Mouse (Mus musculus) layer of hippocampus, adult 18-20 months (tissue): Measurements from ENCODE around the gene Ccdc148. TPM values are rescaled to one million over a fixed set of nuclear protein-coding genes. Genes with fewer than 3 reads are reported as not detected.

ENCODE experiments used
- DNase-seq, 2 experiments: peaks; one replicate each; pipeline ENCODE4 v3.0.0; 2022; ENCODE audit warnings: low spot score in 2 of 2
- long read RNA-seq: library from polyadenylated mRNA; stranded (forward); transcript quantifications from one replicate; pipeline ENCODE4 v2.0.0, GENCODE M21; 2021
- total RNA-seq, 2 experiments: library from RNA; stranded (reverse); gene quantifications; 2 replicates each; pipeline ENCODE4 v1.2.3; 2021

Gene Ccdc148
- total RNA-seq, result 10 to 100 TPM; 14.6 to 15.8 TPM
- long read RNA-seq, full-length matches to known transcripts, result 5 of 7 reads
- long read RNA-seq, partial matches to known transcripts, result 0 of 7 reads
- long read RNA-seq, other reads (novel, unspliced or antisense), result 2 of 7 reads

DNA sequence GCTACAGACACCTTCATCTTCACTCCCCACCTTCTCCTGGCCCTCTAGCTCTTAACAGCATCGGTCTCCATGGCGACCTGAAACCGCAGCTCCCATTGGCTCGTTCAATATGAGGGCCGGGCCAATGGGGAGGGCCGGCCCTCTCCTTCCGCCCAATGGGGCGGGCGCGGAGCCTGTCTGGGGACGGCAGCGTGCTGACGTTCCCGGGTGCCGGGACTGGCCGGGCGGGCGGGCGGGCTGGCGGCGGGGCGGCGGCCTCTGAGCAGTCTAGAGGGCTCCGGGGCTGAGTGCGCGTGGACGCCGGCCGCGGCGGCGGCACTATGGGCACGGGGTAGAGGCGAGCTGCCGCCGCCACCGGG lies at the start of gene Ccdc148, which contains the start of gene Pkp4:
Gene Ccdc148 (minus strand): TSS at position 79 of the 359 bp plus-strand sequence.
Gene Pkp4 (plus strand): TSS at position 246 of the 359 bp plus-strand sequence.
- peak; percentile 89 to 95 for DNase-seq

- DNase-seq, result no peak
Measured at GRCm38 (mm10) chr2:59208276-59208675, 47.8 kb upstream of the Ccdc148 start.

GRCm38 (mm10) chr2:59207725-59208124 lies 47.2 kb upstream of the Ccdc148 start:
- DNase-seq, result no peak

GRCm38 (mm10) chr2:59207240-59207639 lies 46.8 kb upstream of the Ccdc148 start:
- no peak for DNase-seq

DNA sequence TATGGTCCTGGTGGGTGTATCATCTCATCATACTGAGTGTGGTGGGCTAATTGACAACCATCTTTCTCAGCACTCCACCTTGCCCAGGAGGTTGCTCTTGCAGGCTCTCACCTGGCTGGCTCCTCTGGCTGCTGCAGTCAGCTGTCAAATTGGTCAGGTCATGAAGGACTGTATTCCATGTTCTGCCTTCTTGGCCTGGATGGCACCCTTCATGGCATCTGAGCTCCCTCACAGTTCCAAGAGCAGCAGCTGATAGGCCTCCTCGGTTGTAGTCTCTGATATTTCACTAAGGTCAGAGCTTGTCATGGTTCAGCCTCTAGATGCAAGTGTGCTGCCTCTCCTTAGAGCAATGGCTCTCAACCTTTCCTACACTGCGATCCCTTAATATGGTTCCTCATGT lies 45.7 kb upstream of the Ccdc148 start:
- no peak for DNase-seq

GRCm38 (mm10) chr2:59205092-59205491 lies 44.6 kb upstream of the Ccdc148 start:
- DNase-seq, result no peak

DNA sequence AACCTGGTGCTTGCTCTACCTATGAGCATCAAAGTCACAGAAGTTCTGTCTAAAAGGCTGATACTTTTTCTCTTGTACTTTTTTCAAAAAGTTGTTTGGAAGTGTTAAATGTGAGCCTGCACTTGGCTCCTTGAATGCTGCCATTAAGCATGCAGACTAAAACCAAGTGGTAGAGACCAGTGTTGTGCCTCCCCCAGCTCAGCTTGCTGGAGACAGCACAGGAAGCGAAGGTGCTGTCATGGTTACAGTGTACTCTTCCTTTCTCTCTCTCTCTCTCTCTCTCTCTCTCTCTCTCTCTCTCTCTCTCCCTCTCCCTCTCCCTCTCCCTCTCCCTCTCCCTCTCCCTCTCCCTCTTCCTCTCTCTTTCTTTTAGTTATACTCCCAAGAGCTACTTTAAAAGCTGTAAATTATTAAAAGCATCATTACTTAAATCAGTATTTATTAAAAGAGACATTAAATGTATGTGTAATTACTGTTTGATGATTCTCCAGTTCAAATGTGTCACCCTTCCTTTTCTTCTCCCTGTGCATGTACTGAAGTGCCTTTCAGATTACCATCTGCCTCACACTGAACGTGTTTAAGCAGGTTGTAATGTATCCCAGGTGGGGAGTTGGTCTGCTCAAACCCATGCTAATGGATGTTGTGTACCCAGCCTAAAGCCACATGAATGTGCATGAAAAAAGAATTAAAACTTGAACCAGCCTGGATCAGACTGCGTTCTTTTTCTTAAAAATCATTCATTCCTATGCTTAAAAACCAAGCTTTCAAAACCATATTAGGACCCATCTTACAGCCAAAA lies 43.3 kb upstream of the Ccdc148 start:
- DNase-seq, result no peak

DNA sequence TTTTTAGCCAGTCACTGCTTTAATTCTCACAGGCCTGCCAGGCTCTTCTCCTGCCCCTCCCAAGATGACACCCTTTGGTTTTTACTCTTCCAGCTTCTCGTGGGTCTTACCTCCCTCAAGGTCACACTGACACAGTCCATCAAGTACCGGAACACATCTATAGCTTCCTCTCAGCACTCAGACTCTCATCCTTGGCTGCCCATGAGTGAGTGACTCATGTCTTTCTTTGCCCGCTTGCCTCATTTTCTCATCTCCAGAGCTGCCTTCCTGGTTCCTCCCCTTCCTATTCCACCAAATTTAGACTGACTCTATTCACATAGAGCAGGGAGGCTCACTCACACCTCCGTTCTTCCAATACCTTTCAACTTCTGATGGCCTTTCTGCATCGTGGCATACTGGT lies 42.4 kb upstream of the Ccdc148 start:
- no peak for DNase-seq

GRCm38 (mm10) chr2:59200511-59200910 lies 40.0 kb upstream of the Ccdc148 start:
- no peak for DNase-seq

DNA sequence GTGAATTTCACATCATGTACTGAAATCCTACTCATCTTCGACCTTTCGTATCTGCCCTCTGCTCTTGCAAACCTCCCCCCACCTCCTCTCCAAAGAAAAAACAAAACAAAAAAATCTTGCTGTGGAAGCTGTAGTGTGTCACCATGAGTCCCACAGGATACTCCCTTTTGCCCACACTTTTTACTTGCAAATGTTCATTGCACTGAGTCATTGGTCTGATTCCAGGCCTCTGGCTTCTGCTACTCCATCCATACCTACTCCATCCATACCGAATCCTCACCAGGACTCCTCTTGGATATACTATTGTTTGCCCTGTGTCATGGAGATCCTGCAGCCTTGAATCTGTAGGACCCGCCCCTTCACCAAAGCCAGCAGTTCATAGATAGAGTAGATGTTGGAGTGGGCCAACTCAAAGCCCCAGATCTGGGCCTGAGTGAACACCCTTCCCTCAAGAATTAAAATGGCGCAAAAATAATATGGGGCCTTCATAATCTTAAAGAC lies 39.0 kb upstream of the Ccdc148 start:
- DNase-seq, result no peak

GRCm38 (mm10) chr2:59197156-59197555 lies 36.7 kb upstream of the Ccdc148 start:
- DNase-seq, result no peak

- no peak for DNase-seq
Measured at GRCm38 (mm10) chr2:59193117-59193516, 32.6 kb upstream of the Ccdc148 start.

GRCm38 (mm10) chr2:59191466-59191865 lies 31.0 kb upstream of the Ccdc148 start:
- DNase-seq, result no peak

DNA sequence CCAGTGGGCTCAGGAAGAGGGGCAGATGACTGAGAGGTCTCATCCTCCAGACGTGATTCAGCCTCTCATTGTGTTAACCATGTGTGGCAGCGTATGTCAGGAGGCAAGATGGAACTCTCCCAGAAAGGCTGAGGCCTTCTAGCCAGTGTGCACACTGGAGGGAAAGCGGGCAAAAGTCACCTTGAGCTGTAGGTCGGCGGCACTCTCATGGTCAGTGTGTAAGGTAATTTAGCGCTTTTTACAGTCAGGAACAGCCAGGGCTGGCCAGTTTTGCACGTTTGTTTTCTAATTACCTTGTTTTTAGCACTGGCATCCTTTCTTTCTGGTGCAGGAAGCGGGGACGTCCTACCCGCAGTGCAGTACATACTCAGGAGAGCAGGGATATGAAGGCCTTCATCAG lies 29.7 kb upstream of the Ccdc148 start:
- no peak for DNase-seq

- no peak for DNase-seq
Measured at GRCm38 (mm10) chr2:59189661-59190185, 29.2 kb upstream of the Ccdc148 start.

GRCm38 (mm10) chr2:59188306-59188705 lies 27.8 kb upstream of the Ccdc148 start:
- no peak for DNase-seq

DNA sequence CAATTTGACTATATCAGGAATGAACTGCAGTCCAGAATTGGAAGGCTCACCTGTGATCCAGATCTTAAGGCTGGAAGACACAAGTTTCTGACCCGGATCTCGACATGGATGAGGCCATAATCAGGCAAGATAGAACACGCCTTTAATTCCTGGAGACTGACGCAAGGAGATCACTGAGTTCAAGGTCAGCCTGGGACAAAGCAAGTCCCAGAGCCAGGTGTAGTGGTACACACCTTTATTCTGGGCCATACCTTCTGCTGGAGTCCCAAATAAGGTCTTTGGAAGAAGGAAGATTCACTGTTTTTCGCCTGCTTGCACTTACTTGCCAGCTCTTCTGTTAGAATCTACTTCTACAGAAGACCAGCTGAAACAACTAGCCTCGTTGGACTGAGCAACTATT lies 26.5 kb upstream of the Ccdc148 start:
- no peak for DNase-seq

- DNase-seq, result no peak
Measured at GRCm38 (mm10) chr2:59186122-59186521, 25.6 kb upstream of the Ccdc148 start.

DNA sequence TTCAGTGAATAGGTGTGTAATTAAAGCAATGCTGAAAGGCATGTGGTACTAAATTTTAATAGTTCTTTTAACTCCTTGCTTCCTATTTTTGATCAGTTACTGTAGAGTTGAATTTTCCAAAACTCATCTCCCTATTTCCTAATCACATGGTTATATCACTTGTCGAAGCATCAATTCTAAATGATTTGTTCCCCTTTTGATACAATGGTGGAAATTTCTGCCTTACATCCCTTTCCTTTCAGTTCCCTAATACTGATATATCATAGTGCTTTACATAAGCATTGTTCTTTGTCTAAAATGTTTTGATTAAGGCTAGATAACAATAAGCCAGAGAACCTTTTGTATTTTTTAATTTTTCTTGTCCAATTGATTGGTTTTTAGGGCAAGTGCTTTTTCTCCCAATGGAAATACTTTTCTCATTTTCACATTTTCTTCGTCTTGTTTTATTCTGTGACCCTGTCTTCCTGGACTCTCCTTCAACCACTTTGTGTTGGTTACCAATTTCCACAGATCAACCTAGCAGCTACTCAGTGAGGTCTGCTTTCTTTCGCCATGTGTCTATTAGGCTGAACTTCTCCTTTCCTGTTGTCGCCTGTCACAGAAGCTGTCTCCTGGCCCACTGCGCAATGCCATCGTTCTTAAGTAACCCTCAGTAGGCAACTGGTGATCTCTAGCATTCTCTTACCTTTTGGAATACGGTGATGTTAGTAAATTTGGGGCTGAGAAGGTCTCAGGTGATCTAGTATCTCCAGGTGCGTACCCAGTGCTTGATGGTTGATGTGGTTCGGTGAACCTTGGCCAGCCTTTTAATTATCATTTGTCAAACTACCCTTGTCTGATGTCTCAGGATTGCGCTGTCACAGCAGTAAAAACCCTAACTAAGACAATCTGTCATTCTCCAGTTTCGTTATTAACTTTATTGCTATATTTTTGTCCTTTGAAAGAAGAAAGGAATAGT lies 23.9 kb upstream of the Ccdc148 start:
- DNase-seq, result no peak

- DNase-seq, result no peak
Measured at GRCm38 (mm10) chr2:59183541-59183940, 23.1 kb upstream of the Ccdc148 start.
